Mouse (Mus musculus) activated CD4-positive, CD25-positive, alpha-beta regulatory T cell (primary cell): ENCODE data around the gene Msl3l2. TPM values are rescaled to one million over a fixed set of nuclear protein-coding genes. Genes with fewer than 3 reads are reported as not detected.

Source experiments
- polyA plus RNA-seq, 2 experiments: library from polyadenylated mRNA; unstranded; fragments of 100-300 nt; shearing (Covaris generic); gene quantifications; one replicate each; pipeline ENCODE4 v1.2.1; 2017

Msl3l2 gene
- polyA plus RNA-seq: 1 to 10 TPM; 8.5 to 9.0 TPM

GRCm38 (mm10) chr10:56106333-56106995 is at the start of gene Msl3l2:
TSS of gene Msl3l2 (plus strand) at chr10:56106917.

Other genes with a start within 250 kb of the Msl3l2 start
- under 1 TPM; 0.74 to 0.92 TPM for gene Tbc1d32, start 121.8 kb downstream of the Msl3l2 start, polyA plus RNA-seq